Mouse (Mus musculus) ES-E14 (cell line): ENCODE results near the gene Fes. TPM values are rescaled to one million over a fixed set of nuclear protein-coding genes. Genes with fewer than 3 reads are reported as not detected.

Source experiments
- DNase-seq: peaks from one replicate; pipeline ENCODE4 v3.0.0-alpha.2; 2013; ENCODE audit warnings: low read depth, low spot score
- H3K27ac ChIP-seq: 2 replicates; pipeline ENCODE4 v1.5.1; 2012; ENCODE audit warnings: low read depth, mild to moderate bottlenecking, low read length, moderate library complexity, mixed read lengths; ENCODE audit not compliant: poor library complexity, insufficient read depth, severe bottlenecking
- H3K36me3 ChIP-seq: 2 replicates; pipeline ENCODE4 v1.6.1; 2012; ENCODE audit warnings: mild to moderate bottlenecking, low read length, moderate library complexity, mixed read lengths; ENCODE audit not compliant: control insufficient read depth, poor library complexity, insufficient read depth, severe bottlenecking
- H3K4me1 ChIP-seq, 2 experiments: fragments of 150-350 bp in 1 of 2; sonication (generic) in 1 of 2; 2 replicates each; pipeline ENCODE4 v1.6.1; 2012; ENCODE audit warnings: low read length in 2 of 2, mild to moderate bottlenecking in 1 of 2, mixed read lengths in 1 of 2; ENCODE audit not compliant: control insufficient read depth in 2 of 2, insufficient read depth in 2 of 2, poor library complexity in 1 of 2
- H3K4me3 ChIP-seq, 2 experiments: fragments of 150-350 bp in 1 of 2; sonication (generic) in 1 of 2; 2 replicates each; pipeline ENCODE4 v1.5.1; 2012; ENCODE audit warnings: low read length in 2 of 2, low read depth in 1 of 2, mild to moderate bottlenecking in 1 of 2, mixed read lengths in 1 of 2; ENCODE audit not compliant: insufficient read depth in 1 of 2, poor library complexity in 1 of 2, severe bottlenecking in 1 of 2
- H3K9ac ChIP-seq: 2 replicates; pipeline ENCODE4 v1.6.1; 2012; ENCODE audit warnings: low read depth, mild to moderate bottlenecking, low read length, mixed read lengths; ENCODE audit not compliant: poor library complexity, insufficient read depth, severe bottlenecking
- H3K9me3 ChIP-seq: fragments of 150-350 bp; sonication (generic); 2 replicates; pipeline ENCODE4 v1.6.1; 2012; ENCODE audit warnings: low read depth, mild to moderate bottlenecking, low read length; ENCODE audit not compliant: control insufficient read depth, insufficient read depth
- CHD2 ChIP-seq: IDR thresholded peaks from 2 replicates; pipeline ENCODE4 v1.6.1; 2014; ENCODE audit warnings: mild to moderate bottlenecking, low read depth, low read length, inconsistent platforms
- HCFC1 ChIP-seq: IDR thresholded peaks from 2 replicates; pipeline ENCODE4 v1.6.1; 2012; ENCODE audit warnings: low read length, inconsistent platforms, borderline replicate concordance; ENCODE audit not compliant: insufficient read depth
- MAFK ChIP-seq: IDR thresholded peaks from 2 replicates; pipeline ENCODE4 v1.6.1; 2014; ENCODE audit warnings: mild to moderate bottlenecking, low read depth, low read length, inconsistent platforms; ENCODE audit not compliant: insufficient read depth
- ZC3H11A ChIP-seq: IDR thresholded peaks from 2 replicates; pipeline ENCODE4 v1.6.1; 2012; ENCODE audit warnings: low read depth, mild to moderate bottlenecking, inconsistent platforms, low read length, borderline replicate concordance
- ZNF384 ChIP-seq: IDR thresholded peaks from 2 replicates; pipeline ENCODE4 v1.6.1; 2012; ENCODE audit warnings: low read depth, low read length, inconsistent platforms
- in situ Hi-C, 2 experiments: fragments of 600-800 bp; cut with MboI; formaldehyde crosslinking; loops; one replicate each; pipeline ENCODE4 v1.15.1; 2025; ENCODE audit warnings: low sequenced_read_pairs in 2 of 2, inconsistent platforms in 1 of 2; ENCODE audit not compliant: unreplicated experiment in 2 of 2
- total RNA-seq: library from RNA; depleted of rRNA; stranded (reverse); fragments of 300-350 nt; gene quantifications from 2 replicates; pipeline ENCODE4 v1.2.3, GENCODE M21; 2012; rRNA removed

Gene Fes
- total RNA-seq: 2.1 and 4.5 TPM in 2 replicates

- DNase-seq: no peak
Measured at GRCm38 (mm10) chr7:80387633-80388543, at the start of gene Fes. TSS of gene Fes (minus strand) at chr7:80387946.

GRCm38 (mm10) chr7:80436571-80436970 is 48.8 kb upstream of the Fes start:
- in situ Hi-C loops: no loop called here
- Histone ChIP-seq H3K36me3 (no peaks in the 10 kb centered on the region), H3K9ac (no peak overlapping the region), H3K4me3 (no peak overlapping the region), H3K4me1 (peaks cover 0 to 6% of the 10 kb centered on the region in 2 experiments; a peak in 1 of 4 replicates), H3K9me3 (no peaks in the 10 kb centered on the region), H3K27ac (no peak overlapping the region)
- no peak for DNase-seq
- TF ChIP-seq MAFK (no peak), CHD2 (no peak), ZNF384 (no peak), ZC3H11A (no peak), HCFC1 (no peak)

More at GRCm38 (mm10) chr7:80387633-80388543, at the start of gene Fes:
- no peak for TF ChIP-seq CHD2
- TF ChIP-seq HCFC1: no peak
- no peak for TF ChIP-seq ZC3H11A
- TF ChIP-seq ZNF384: no peak
- no peak for TF ChIP-seq MAFK
- H3K9me3 ChIP-seq: no peaks in the 10 kb centered on the region
- H3K36me3 ChIP-seq: peaks cover 5% of the 10 kb centered on the region; the same call in 1 of the 2 replicates
- no peak within 1 kb of the TSS for H3K27ac ChIP-seq
- peak within 1 kb of the TSS; percentile 47 to 66 for H3K4me3 ChIP-seq
- H3K9ac ChIP-seq: peak within 1 kb of the TSS; percentile 44
- in situ Hi-C loops: loop anchor here (10.0 to 25.0 kb wide), 3 partner anchors 197 to 307 kb away; no protein-coding TSS in a partner anchor
- peaks cover 0 to 8% of the 10 kb centered on the region in 2 experiments; a peak in 1 of 4 replicates for H3K4me1 ChIP-seq

- TF ChIP-seq ZC3H11A (no peak), HCFC1 (no peak), MAFK (no peak), ZNF384 (no peak), CHD2 (no peak)
- no peak overlapping the region for H3K4me3 ChIP-seq
- DNase-seq: no peak
- H3K9ac ChIP-seq: no peak overlapping the region
- no peaks in the 10 kb centered on the region for H3K36me3 ChIP-seq
- peaks cover 0 to 6% of the 10 kb centered on the region in 2 experiments; a peak in 1 of 4 replicates for H3K4me1 ChIP-seq
- H3K9me3 ChIP-seq: no peaks in the 10 kb centered on the region
- in situ Hi-C loops: no loop called here
- no peak overlapping the region for H3K27ac ChIP-seq
Measured at GRCm38 (mm10) chr7:80435594-80435993, 47.8 kb upstream of the Fes start.

GRCm38 (mm10) chr7:80429661-80430060 is 41.9 kb upstream of the Fes start:
- Histone ChIP-seq H3K4me1 (no peaks in the 10 kb centered on the region), H3K27ac (no peak overlapping the region), H3K36me3 (no peaks in the 10 kb centered on the region), H3K9ac (no peak overlapping the region), H3K4me3 (no peak overlapping the region), H3K9me3 (no peaks in the 10 kb centered on the region)
- in situ Hi-C loops: no loop called here
- TF ChIP-seq ZC3H11A (no peak), ZNF384 (no peak), HCFC1 (no peak), MAFK (no peak), CHD2 (no peak)
- DNase-seq: no peak
